Mouse (Mus musculus) stomach, embryonic 14.5 days (tissue): ENCODE data around the gene Fam20b. TPM values are rescaled to one million over a fixed set of nuclear protein-coding genes. Genes with fewer than 3 reads are reported as not detected.

Experiments used
- ATAC-seq: fragments of 200-750 bp; cut with Nextera tagmentation; 2 replicates; pipeline ENCODE4 v1.8.0; 2017; ENCODE audit warnings: low read depth, moderate TSS enrichment; ENCODE audit not compliant: insufficient number of reproducible peaks, insufficient read depth, low FRiP score
- H3K27ac ChIP-seq: fragments of 300-500 bp; sonication (generic); 2 replicates; pipeline ENCODE4 v1.5.1; 2014; ENCODE audit warnings: mild to moderate bottlenecking, low read length, moderate library complexity, mixed read lengths
- H3K27me3 ChIP-seq: fragments of 300-500 bp; sonication (generic); 2 replicates; pipeline ENCODE4 v1.6.1; 2014; ENCODE audit warnings: low read length, control low read depth, mixed read lengths; ENCODE audit not compliant: control insufficient read depth, insufficient read depth
- H3K36me3 ChIP-seq: fragments of 300-500 bp; sonication (generic); 2 replicates; pipeline ENCODE4 v1.6.1; 2014; ENCODE audit warnings: mild to moderate bottlenecking, control low read depth, low read length, moderate library complexity, mixed read lengths; ENCODE audit not compliant: control insufficient read depth, insufficient read depth
- H3K4me1 ChIP-seq: fragments of 300-500 bp; sonication (generic); 2 replicates; pipeline ENCODE4 v1.6.1; 2014; ENCODE audit warnings: low read length, control low read depth, mixed read lengths; ENCODE audit not compliant: control insufficient read depth, insufficient read depth
- H3K4me2 ChIP-seq: fragments of 300-500 bp; sonication (generic); replicated peaks from 2 replicates; pipeline ENCODE4 v1.6.1; 2014; ENCODE audit warnings: low read depth, low read length, control low read depth
- H3K4me3 ChIP-seq: fragments of 300-500 bp; sonication (generic); 2 replicates; pipeline ENCODE4 v1.5.1; 2014; ENCODE audit warnings: low read depth, low read length, control low read depth
- H3K9ac ChIP-seq: fragments of 300-500 bp; sonication (generic); replicated peaks from 2 replicates; pipeline ENCODE4 v1.6.1; 2014; ENCODE audit warnings: low read depth, mild to moderate bottlenecking, control low read depth, low read length, moderate library complexity, mixed read lengths
- H3K9me3 ChIP-seq: fragments of 300-500 bp; sonication (generic); 2 replicates; pipeline ENCODE4 v1.6.1; 2016; ENCODE audit warnings: low read depth, low read length, control low read depth; ENCODE audit not compliant: control insufficient read depth
- WGBS: fragments of 180-500 bp; shearing (Covaris S2); extraction: QIAGEN DNeasy Blood & Tissue Kit; methylation state at CpG from one replicate; pipeline ENCODE4 v1.1.7; 2014; 5-methylcytosine and 5-hydroxymethylcytosine counted together
- polyA plus RNA-seq: library from polyadenylated mRNA; unstranded; fragments of >200 nt; fragmentation: Nextera tagmentation; extraction: Ambion mirVana; gene quantifications from 2 replicates; pipeline ENCODE4 v1.2.1, GENCODE M21; 2014

The Fam20b gene
- polyA plus RNA-seq, 1 experiment from 2014 or later, result 32.4 TPM

GRCm38 (mm10) chr1:156754608-156755413 is 35.9 kb upstream of the Fam20b start:
- no peak overlapping the region for H3K27ac ChIP-seq

GRCm38 (mm10) chr1:156752990-156753389 is 34.1 kb upstream of the Fam20b start:
- WGBS, result 76% methylated on average over 7 of the region's 7 CpGs
- H3K4me2 ChIP-seq, result peak overlapping the region; percentile 37; the same call in 1 of the 2 replicates
- no peak overlapping the region for H3K4me3 ChIP-seq
- H3K27ac ChIP-seq, result no peak overlapping the region
- peaks cover 20% of the 10 kb centered on the region for H3K4me1 ChIP-seq
- no peaks in the 10 kb centered on the region for H3K27me3 ChIP-seq
- no peak overlapping the region for H3K9ac ChIP-seq
- no peaks in the 10 kb centered on the region for H3K9me3 ChIP-seq
- no peaks in the 10 kb centered on the region for H3K36me3 ChIP-seq
- no peak for ATAC-seq

More at GRCm38 (mm10) chr1:156754608-156755413, 35.9 kb upstream of the Fam20b start:
- Histone ChIP-seq H3K27me3 (no peaks in the 10 kb centered on the region), H3K4me3 (no peak overlapping the region), H3K36me3 (no peaks in the 10 kb centered on the region), H3K9me3 (no peaks in the 10 kb centered on the region), H3K9ac (no peak overlapping the region), H3K4me1 (peaks cover 20% of the 10 kb centered on the region), H3K4me2 (no peak overlapping the region)
- no peak for ATAC-seq
- 47% methylated on average over 15 of the region's 15 CpGs for WGBS

GRCm38 (mm10) chr1:156752020-156752724 is 33.3 kb upstream of the Fam20b start:
- H3K36me3 ChIP-seq, result no peaks in the 10 kb centered on the region
- no peaks in the 10 kb centered on the region for H3K9me3 ChIP-seq
- H3K4me1 ChIP-seq, result peaks cover 20% of the 10 kb centered on the region
- 6% methylated on average over 21 of the region's 21 CpGs for WGBS
- H3K4me3 ChIP-seq, result peak overlapping the region; percentile 13; the same call in 1 of the 2 replicates
- no peak overlapping the region; the same call in 1 of the 2 replicates for H3K9ac ChIP-seq
- no peak overlapping the region for H3K27ac ChIP-seq
- no peaks in the 10 kb centered on the region for H3K27me3 ChIP-seq
- peak overlapping the region; percentile 37 for H3K4me2 ChIP-seq
- peak; percentile 60; the same call in 1 of the 2 replicates for ATAC-seq

GRCm38 (mm10) chr1:156750261-156750660 is 31.4 kb upstream of the Fam20b start:
- H3K9me3 ChIP-seq, result no peaks in the 10 kb centered on the region
- ATAC-seq, result no peak
- no peak overlapping the region for H3K4me3 ChIP-seq
- H3K36me3 ChIP-seq, result no peaks in the 10 kb centered on the region
- H3K27me3 ChIP-seq, result no peaks in the 10 kb centered on the region
- H3K4me1 ChIP-seq, result peaks cover 20% of the 10 kb centered on the region
- WGBS, result 14% methylated on average over 4 of the region's 4 CpGs
- no peak overlapping the region for H3K4me2 ChIP-seq
- H3K9ac ChIP-seq, result no peak overlapping the region
- no peak overlapping the region for H3K27ac ChIP-seq

GRCm38 (mm10) chr1:156749136-156749535 is 30.2 kb upstream of the Fam20b start:
- Histone ChIP-seq H3K27ac (no peak overlapping the region), H3K4me2 (no peak overlapping the region), H3K4me1 (peaks cover 12% of the 10 kb centered on the region; the same call in 1 of the 2 replicates), H3K9ac (no peak overlapping the region), H3K27me3 (no peaks in the 10 kb centered on the region), H3K4me3 (no peak overlapping the region), H3K9me3 (no peaks in the 10 kb centered on the region), H3K36me3 (no peaks in the 10 kb centered on the region)
- no peak for ATAC-seq

GRCm38 (mm10) chr1:156748435-156749005 is 29.6 kb upstream of the Fam20b start:
- ATAC-seq, result no peak

GRCm38 (mm10) chr1:156745188-156745810 is 26.4 kb upstream of the Fam20b start:
- Histone ChIP-seq H3K27ac (no peak overlapping the region), H3K9me3 (no peaks in the 10 kb centered on the region), H3K9ac (no peak overlapping the region), H3K36me3 (no peaks in the 10 kb centered on the region), H3K4me3 (no peak overlapping the region), H3K4me1 (peaks cover 1% of the 10 kb centered on the region; the same call in 1 of the 2 replicates), H3K27me3 (no peaks in the 10 kb centered on the region), H3K4me2 (no peak overlapping the region)
- peak; percentile 68; the same call in 1 of the 2 replicates for ATAC-seq
- 75% methylated on average over 7 of the region's 7 CpGs for WGBS

More at GRCm38 (mm10) chr1:156748435-156749005, 29.6 kb upstream of the Fam20b start:
- H3K9me3 ChIP-seq, result no peaks in the 10 kb centered on the region
- H3K4me3 ChIP-seq, result no peak overlapping the region
- H3K4me1 ChIP-seq, result peaks cover 12% of the 10 kb centered on the region; the same call in 1 of the 2 replicates
- H3K4me2 ChIP-seq, result no peak overlapping the region
- WGBS, result 76% methylated on average over 16 of the region's 16 CpGs
- H3K27me3 ChIP-seq, result no peaks in the 10 kb centered on the region
- no peak overlapping the region for H3K9ac ChIP-seq
- H3K36me3 ChIP-seq, result no peaks in the 10 kb centered on the region
- no peak overlapping the region for H3K27ac ChIP-seq
